Mouse (Mus musculus) thymus, adult 2 months (tissue): ENCODE results near the gene Ston2. TPM values are rescaled to one million over a fixed set of nuclear protein-coding genes. Genes with fewer than 3 reads are reported as not detected.

Source experiments
- DNase-seq: peaks from one replicate; pipeline ENCODE4 v3.0.0; 2021
- H3K27ac ChIP-seq: fragments of 200-500 bp; 2 replicates; pipeline ENCODE4 v1.5.1; 2012; ENCODE audit warnings: low read length, control low read depth; ENCODE audit not compliant: control insufficient read depth, insufficient read depth
- H3K27me3 ChIP-seq: fragments of 200-500 bp; 2 replicates; pipeline ENCODE4 v1.6.1; 2012; ENCODE audit warnings: mild to moderate bottlenecking, low read length, moderate library complexity, mixed read lengths; ENCODE audit not compliant: control insufficient read depth, insufficient read depth
- H3K36me3 ChIP-seq: fragments of 200-500 bp; 2 replicates; pipeline ENCODE4 v1.6.1; 2012; ENCODE audit warnings: mild to moderate bottlenecking, low read length, moderate library complexity; ENCODE audit not compliant: control insufficient read depth, insufficient read depth
- H3K4me1 ChIP-seq: fragments of 200-500 bp; replicated peaks from 2 replicates; pipeline ENCODE4 v1.6.1; 2012; ENCODE audit warnings: low read length; ENCODE audit not compliant: control insufficient read depth, insufficient read depth
- H3K4me3 ChIP-seq: fragments of 200-500 bp; 2 replicates; pipeline ENCODE4 v1.5.1; 2012; ENCODE audit warnings: mild to moderate bottlenecking, low read length, control low read depth, moderate library complexity; ENCODE audit not compliant: control insufficient read depth, insufficient read depth
- CTCF ChIP-seq: fragments of 200-500 bp; IDR thresholded peaks from 2 replicates; pipeline ENCODE4 v1.5.1; 2012; ENCODE audit warnings: mild to moderate bottlenecking, control low read depth, low read length, moderate library complexity, borderline replicate concordance; ENCODE audit not compliant: control insufficient read depth, poor library complexity, insufficient read depth; ENCODE audit errors: extremely low read depth
- POLR2A ChIP-seq: fragments of 200-500 bp; IDR thresholded peaks from 2 replicates; pipeline ENCODE4 v1.6.1; 2012; ENCODE audit warnings: mild to moderate bottlenecking, low read length, control low read depth, moderate library complexity; ENCODE audit not compliant: control insufficient read depth, poor library complexity, insufficient read depth; ENCODE audit errors: extremely low read depth
- WGBS: fragments of 180-500 bp; shearing (Covaris S2); methylation state at CpG from one replicate; pipeline ENCODE4 v1.1.7; 2018; 5-methylcytosine and 5-hydroxymethylcytosine counted together
- polyA plus RNA-seq: library from polyadenylated mRNA; depleted of rRNA; stranded (reverse); fragments of >200 nt; gene quantifications from 2 replicates; pipeline ENCODE4 v1.2.3, GENCODE M21; 2012

Ston2 gene
- polyA plus RNA-seq, 1 experiment, result 17.5 TPM

DNA sequence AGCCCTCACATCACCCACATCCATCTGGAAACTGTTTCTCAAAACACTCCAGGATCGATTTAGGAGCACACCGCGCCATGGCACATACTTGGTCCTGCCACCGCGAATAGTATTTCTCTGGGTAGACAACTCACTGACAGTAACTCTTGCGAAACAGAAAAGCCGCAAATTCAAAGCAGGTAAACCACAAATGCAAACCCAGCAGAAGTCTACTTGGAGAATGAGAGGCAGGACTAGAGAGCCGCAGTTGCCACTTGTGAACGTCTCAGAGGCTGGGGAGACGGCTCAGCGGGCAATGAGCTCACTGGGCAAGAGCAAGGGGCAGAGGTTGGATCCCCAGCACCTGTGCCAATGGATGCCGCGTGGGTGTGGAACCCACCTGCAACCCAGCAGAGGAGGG is 22.7 kb downstream of the Ston2 start:
- DNase-seq, result peak; percentile 46
- peak overlapping the region; percentile 25 for H3K4me3 ChIP-seq
- H3K36me3 ChIP-seq, result no peaks in the 10 kb centered on the region
- TF ChIP-seq POLR2A (no peak), CTCF (no peak)
- no peak overlapping the region for H3K27ac ChIP-seq
- WGBS, result 6% methylated on average over 13 of the region's 13 CpGs
- no peaks in the 10 kb centered on the region for H3K27me3 ChIP-seq
- H3K4me1 ChIP-seq, result peaks cover 28% of the 10 kb centered on the region

DNA sequence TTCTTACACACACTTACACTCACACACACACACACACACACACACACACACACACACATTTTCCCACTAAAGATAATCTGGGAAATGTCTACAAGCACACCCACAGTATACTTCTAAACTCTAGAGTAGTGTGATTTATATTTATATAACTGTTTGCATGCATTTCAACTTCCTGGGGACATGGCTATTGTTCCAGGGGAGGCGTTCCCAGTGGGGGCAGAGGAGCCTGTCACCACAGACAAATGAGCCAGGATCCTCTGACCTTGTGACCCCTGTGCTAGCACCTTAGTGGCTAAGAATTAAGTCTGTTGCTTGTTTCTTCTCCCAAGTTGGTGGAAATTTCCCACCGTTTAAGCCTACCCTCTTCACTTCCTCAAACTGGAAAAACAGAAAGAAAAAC is 23.1 kb downstream of the Ston2 start:
- H3K36me3 ChIP-seq, result no peaks in the 10 kb centered on the region
- TF ChIP-seq POLR2A, result no peak
- no peak for TF ChIP-seq CTCF
- H3K4me3 ChIP-seq, result no peak overlapping the region; the same call in 1 of the 2 replicates
- WGBS, result 7% methylated on average over 2 of the region's 2 CpGs
- no peak for DNase-seq
- H3K4me1 ChIP-seq, result peaks cover 28% of the 10 kb centered on the region
- no peaks in the 10 kb centered on the region for H3K27me3 ChIP-seq
- H3K27ac ChIP-seq, result no peak overlapping the region

DNA sequence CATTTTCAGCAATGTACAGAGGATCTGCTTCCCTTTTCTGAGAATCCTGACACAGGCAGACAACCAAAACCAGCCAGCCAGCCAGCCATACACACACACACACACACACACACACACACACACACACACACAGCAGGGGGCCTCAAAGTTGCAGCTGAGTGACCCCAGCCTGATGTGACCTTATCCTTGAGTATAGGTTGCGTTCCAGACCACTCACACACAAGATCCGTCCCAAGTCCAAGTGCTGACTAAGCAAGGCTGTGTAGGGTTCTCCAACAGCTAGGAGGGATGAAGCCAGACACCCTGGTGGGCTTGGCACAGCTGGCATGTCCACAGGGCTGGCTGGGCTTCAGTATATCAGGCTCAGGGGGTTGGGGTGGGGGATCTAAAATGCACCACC is 23.7 kb downstream of the Ston2 start:
- H3K36me3 ChIP-seq, result no peaks in the 10 kb centered on the region
- no peaks in the 10 kb centered on the region for H3K27me3 ChIP-seq
- H3K27ac ChIP-seq, result no peak overlapping the region
- peaks cover 28% of the 10 kb centered on the region for H3K4me1 ChIP-seq
- WGBS, result 64% methylated on average over 2 of the region's 2 CpGs
- H3K4me3 ChIP-seq, result no peak overlapping the region
- DNase-seq, result no peak
- TF ChIP-seq POLR2A, result no peak
- no peak for TF ChIP-seq CTCF

DNA sequence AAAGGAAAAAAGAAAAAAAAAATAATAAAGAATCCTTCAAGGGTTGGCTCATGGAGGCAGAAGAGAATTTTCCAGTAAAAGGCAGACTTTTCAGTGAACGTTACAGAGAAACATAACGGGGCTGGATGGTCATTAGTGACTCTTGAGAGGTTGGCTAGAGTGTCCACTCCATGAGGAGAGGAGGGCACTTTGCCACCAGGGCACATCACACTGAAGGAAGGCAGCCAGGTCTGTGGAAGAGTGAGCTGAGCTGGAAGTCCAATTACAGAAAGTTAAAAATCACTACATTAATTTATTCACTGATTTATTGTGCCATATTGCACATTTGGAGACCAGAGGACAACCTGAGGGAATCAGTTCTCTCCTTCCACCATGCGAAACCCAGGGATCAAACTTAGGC is 28.4 kb downstream of the Ston2 start:
- Histone ChIP-seq H3K27ac (no peak overlapping the region), H3K4me3 (no peak overlapping the region), H3K4me1 (peaks cover 25% of the 10 kb centered on the region), H3K36me3 (no peaks in the 10 kb centered on the region), H3K27me3 (no peaks in the 10 kb centered on the region)
- TF ChIP-seq CTCF, result no peak
- 97% methylated on average over 3 of the region's 3 CpGs for WGBS
- no peak for DNase-seq

DNA sequence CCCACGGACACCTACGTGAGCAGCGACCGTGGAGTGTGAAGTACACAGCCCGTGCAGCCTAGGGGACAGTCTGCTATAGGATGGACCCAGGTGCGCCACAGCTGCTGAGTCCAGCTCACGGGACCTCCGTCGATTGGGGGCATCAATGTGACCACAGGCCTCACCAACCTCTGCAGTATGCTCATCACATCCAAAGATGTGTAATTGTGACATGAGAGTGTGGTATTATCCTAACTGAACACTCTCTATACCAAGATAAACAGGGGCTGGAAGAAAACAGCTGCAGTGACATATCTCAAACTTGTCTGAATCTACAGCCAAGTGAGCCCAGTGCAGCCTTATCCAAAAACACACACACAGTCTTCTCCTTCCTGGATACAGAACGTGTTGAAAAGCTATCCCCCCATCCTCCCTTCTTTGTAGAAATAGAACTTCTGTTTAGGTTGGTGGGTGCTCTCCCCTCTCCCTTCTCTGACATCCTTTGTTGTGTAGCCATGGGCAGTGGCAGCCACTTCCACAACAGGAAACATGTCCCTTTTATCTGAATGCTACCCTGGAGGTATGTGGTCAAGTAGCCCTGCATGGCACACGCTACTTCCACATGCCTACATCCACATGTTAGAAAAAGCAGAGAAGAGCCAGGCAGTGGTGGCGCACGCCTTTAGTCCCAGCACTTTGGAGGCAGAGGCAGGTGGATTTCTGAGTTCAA is 30.2 kb downstream of the Ston2 start:
- WGBS, result 70% methylated on average over 13 of the region's 13 CpGs
- no peak for TF ChIP-seq POLR2A
- no peak for TF ChIP-seq CTCF
- H3K36me3 ChIP-seq, result no peaks in the 10 kb centered on the region
- no peak overlapping the region for H3K27ac ChIP-seq
- peaks cover 13% of the 10 kb centered on the region for H3K4me1 ChIP-seq
- H3K27me3 ChIP-seq, result no peaks in the 10 kb centered on the region
- no peak overlapping the region for H3K4me3 ChIP-seq
- DNase-seq, result no peak

DNA sequence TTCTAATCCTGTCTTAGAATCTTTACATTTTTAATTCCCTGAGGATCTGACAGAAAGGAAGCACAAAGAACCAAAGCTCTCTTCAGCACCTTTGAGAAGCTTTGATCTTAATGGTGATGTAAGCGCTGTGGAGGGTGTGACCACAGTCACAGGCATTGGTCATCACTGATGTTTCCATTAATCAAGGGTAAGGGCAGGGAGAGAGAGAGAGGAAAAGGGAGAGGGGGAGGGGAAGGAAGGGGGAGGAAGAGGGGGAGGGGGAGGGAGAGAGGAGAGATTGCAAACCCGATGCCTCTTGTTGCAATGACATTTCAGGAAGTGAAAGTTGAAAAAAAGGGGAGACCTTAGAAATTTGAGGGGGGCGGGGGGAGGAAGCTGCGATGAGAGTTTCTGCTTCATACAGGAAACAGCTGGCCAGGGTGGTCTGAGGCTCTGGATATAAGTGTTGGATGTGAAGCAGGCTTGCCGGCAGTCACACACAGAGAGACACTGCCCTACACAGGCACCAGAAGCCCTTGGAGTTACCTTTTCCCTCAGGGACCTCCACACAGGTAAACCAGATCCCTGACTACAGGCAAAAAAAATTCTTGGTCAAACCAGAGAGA is 31.5 kb downstream of the Ston2 start:
- no peaks in the 10 kb centered on the region for H3K36me3 ChIP-seq
- H3K27me3 ChIP-seq, result no peaks in the 10 kb centered on the region
- H3K27ac ChIP-seq, result no peak overlapping the region
- H3K4me3 ChIP-seq, result peak overlapping the region; percentile 11; the same call in 1 of the 2 replicates
- peak; percentile 55 for DNase-seq
- WGBS, result 5% methylated on average over 5 of the region's 5 CpGs
- no peak for TF ChIP-seq CTCF
- no peak for TF ChIP-seq POLR2A
- peaks cover 15% of the 10 kb centered on the region for H3K4me1 ChIP-seq

DNA sequence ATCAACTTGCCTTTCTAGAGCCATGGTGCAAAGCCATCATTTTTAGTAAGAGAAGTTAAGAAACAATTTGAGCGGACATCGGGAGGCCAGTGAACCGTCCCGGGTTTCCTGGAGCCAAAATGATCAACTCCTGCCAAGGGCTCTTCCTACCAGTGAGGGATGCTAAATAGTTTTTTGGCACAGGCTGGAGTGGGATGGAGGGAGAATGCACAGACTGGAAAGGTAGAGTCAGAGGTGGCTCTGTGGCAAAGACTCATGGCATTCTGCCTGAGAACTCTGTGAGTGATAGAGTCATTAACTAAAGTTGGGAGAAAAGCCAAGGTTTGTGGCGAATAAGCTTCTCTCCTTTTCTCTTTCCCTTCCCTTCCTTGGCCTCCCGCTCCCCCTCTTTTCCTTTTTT is 33.6 kb downstream of the Ston2 start:
- no peaks in the 10 kb centered on the region for H3K36me3 ChIP-seq
- DNase-seq, result no peak
- no peak overlapping the region for H3K27ac ChIP-seq
- H3K27me3 ChIP-seq, result no peaks in the 10 kb centered on the region
- 88% methylated on average over 6 of the region's 6 CpGs for WGBS
- peaks cover 15% of the 10 kb centered on the region for H3K4me1 ChIP-seq
- H3K4me3 ChIP-seq, result no peak overlapping the region
- no peak for TF ChIP-seq CTCF
- TF ChIP-seq POLR2A, result no peak
